In the genomic region with DNA sequence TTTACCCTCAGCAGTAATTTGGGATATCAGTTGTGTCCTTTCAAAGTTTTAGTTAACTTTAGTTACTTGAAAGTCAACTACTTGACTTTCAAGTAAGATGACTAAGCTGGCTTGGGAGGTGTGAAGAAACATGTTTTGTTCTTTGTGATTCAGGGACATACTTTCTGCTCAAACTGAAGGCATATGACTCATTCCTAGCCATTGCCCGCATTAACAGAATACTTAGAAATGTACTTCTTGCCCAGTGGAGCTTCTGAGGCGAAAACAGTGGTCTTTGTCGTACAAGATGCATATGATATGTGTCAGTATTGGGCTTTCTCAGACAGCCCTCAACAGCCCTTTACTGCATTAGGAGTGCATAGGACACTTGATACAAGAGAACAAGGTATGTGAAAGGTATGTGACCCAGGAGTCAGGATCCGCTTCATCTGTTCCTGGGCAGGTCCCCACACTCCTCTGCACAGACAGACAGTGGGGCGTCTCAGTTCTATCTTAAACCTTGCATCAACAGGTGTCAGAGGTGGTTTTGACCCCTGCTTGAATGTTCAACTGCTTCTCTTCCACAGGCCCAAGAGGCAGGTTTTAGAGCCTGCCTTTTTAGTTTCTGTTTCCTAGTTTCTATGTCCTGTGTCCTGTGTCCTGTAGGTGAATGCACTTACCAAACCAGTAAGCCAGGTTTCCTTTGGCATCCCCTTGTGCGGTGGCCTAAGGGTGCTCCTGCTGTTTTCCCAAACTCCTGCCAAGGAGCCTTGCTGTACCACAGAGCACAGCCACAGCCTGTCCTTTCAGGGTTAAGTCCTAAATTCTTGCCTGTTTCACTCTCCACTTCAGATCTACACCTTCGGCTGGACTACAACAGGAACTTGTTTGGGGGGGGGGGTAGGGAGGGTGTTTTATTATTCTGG, we compare ENCODE assay signal across 19 mouse cellular contexts.
DNase-seq lines count a peak whose midpoint lies in the region; ATAC-seq lines count a peak whose summit lies in the region.
"Had no signal": no experiment of that assay in that cellular context is flagged by ENCODE, and none has a peak within 500 bp of the region (broad histone marks: within the 10 kb centered on the region; RNA-seq: fewer than 3 reads in every experiment).

No protein-coding gene starts in this region.

- H3K27me3 ChIP-seq in lung, embryonic 16.5 days (ENCODE audit: control insufficient read depth, insufficient read depth, low read depth, low read length), result no peaks in the 10 kb centered on the region
- H3K27me3 ChIP-seq in midbrain, embryonic 16.5 days (ENCODE audit: control insufficient read depth, insufficient read depth, low read depth, low read length), result no peaks in the 10 kb centered on the region
- H3K27me3 ChIP-seq: limb, embryonic 12.5 days; liver, embryonic 15.5 days had no signal

- peak overlapping the region; percentile 6; the same call in 1 of the 2 replicates for H3K4me2 ChIP-seq in lung, embryonic 16.5 days (ENCODE audit: low read depth, low read length)
- H3K4me2 ChIP-seq in midbrain, embryonic 16.5 days (ENCODE audit: low read length), result no peak overlapping the region
- H3K4me2 ChIP-seq: limb, embryonic 12.5 days; liver, embryonic 15.5 days had no signal

- DNase-seq in frontal cortex, postnatal 14 days (ENCODE audit: low spot score in 2 of 2), result no peak
- DNase-seq in urinary bladder, postnatal 14 days (ENCODE audit: low spot score), result peak; percentile 54
- no peak for DNase-seq in urinary bladder, adult 2 months (ENCODE audit: low spot score)
- DNase-seq in telencephalon, adult 2 months (ENCODE audit: low read depth, low spot score), result peak; percentile 47
- DNase-seq in right cerebral cortex, postnatal 25 days, result no peak
- DNase-seq: B cell, adult 2 months; cerebellum, adult 8-10 months; embryo, embryonic 11 days; gastrocnemius, postnatal 14 days; layer of hippocampus, postnatal 36 days; midbrain, embryonic 14.5 days had no signal

- H3K36me3 ChIP-seq in lung, embryonic 16.5 days (ENCODE audit: control insufficient read depth, insufficient read depth, low read length), result no peaks in the 10 kb centered on the region
- H3K36me3 ChIP-seq in midbrain, embryonic 16.5 days (ENCODE audit: control insufficient read depth, insufficient read depth, low read length), result no peaks in the 10 kb centered on the region
- H3K36me3 ChIP-seq: heart, embryonic 10.5 days; limb, embryonic 12.5 days; liver, embryonic 15.5 days had no signal

- H3K9ac ChIP-seq in lung, embryonic 16.5 days (ENCODE audit: low read length), result no peak overlapping the region
- no peak overlapping the region for H3K9ac ChIP-seq in midbrain, embryonic 16.5 days (ENCODE audit: low read depth, low read length)
- H3K9ac ChIP-seq: limb, embryonic 12.5 days; liver, embryonic 15.5 days had no signal

- H3K9me3 ChIP-seq in lung, embryonic 16.5 days (ENCODE audit: control insufficient read depth, low read length), result no peaks in the 10 kb centered on the region
- no peaks in the 10 kb centered on the region for H3K9me3 ChIP-seq in midbrain, embryonic 16.5 days (replicated peaks; ENCODE audit: control insufficient read depth, low read length, poor library complexity, severe bottlenecking)
- H3K9me3 ChIP-seq: heart, embryonic 10.5 days; limb, embryonic 12.5 days; liver, embryonic 15.5 days had no signal

- peak; percentile 88 for ATAC-seq in frontal cortex, adult (ENCODE audit: low TSS enrichment)
- ATAC-seq in lung, embryonic 16.5 days (ENCODE audit: low read depth), result peak; percentile 90
- no peak for ATAC-seq in midbrain, embryonic 16.5 days
- ATAC-seq: forebrain, embryonic 16.5 days had no signal

- H3K4me1 ChIP-seq in lung, embryonic 16.5 days (replicated peaks; ENCODE audit: control insufficient read depth, insufficient read depth, low read length), result peaks cover 4% of the 10 kb centered on the region
- H3K4me1 ChIP-seq in midbrain, embryonic 16.5 days (ENCODE audit: control insufficient read depth, insufficient read depth, low read length), result peaks cover 5% of the 10 kb centered on the region; the same call in 1 of the 2 replicates
- H3K4me1 ChIP-seq: liver, embryonic 15.5 days had no signal

- WGBS in lung, embryonic 16.5 days, result 60% methylated on average over 7 of the region's 7 CpGs
- WGBS in midbrain, embryonic 16.5 days, result 88% methylated on average over 7 of the region's 7 CpGs

- peak overlapping the region; percentile 90 for H3K27ac ChIP-seq in lung, embryonic 16.5 days (ENCODE audit: low read length)
- no peak overlapping the region for H3K27ac ChIP-seq in midbrain, embryonic 16.5 days (ENCODE audit: low read length)
- H3K27ac ChIP-seq: heart, embryonic 10.5 days; limb, embryonic 12.5 days; liver, embryonic 15.5 days had no signal

- no peak overlapping the region for H3K4me3 ChIP-seq in lung, embryonic 16.5 days (ENCODE audit: low read length)
- no peak overlapping the region for H3K4me3 ChIP-seq in midbrain, embryonic 16.5 days (ENCODE audit: low read depth, low read length)
- H3K4me3 ChIP-seq: erythroblast, embryonic 14.5 days; heart, embryonic 10.5 days; limb, embryonic 12.5 days; liver, embryonic 15.5 days had no signal

Comparison
In these comparisons a context has a peak if more than half of its experiments do, and no peak if none do; other contexts are left out.
1. DNase-seq: peak in urinary bladder, postnatal 14 days (single experiment) and telencephalon, adult 2 months (single experiment); none in frontal cortex, postnatal 14 days (0 of 2), urinary bladder, adult 2 months (single experiment) and right cerebral cortex, postnatal 25 days (single experiment).